Mouse (Mus musculus) B cell, adult (primary cell): ENCODE data around the gene Gm3182. TPM values are rescaled to one million over a fixed set of nuclear protein-coding genes. Genes with fewer than 3 reads are reported as not detected.

Source experiments
- total RNA-seq: library from RNA; stranded (reverse); gene quantifications from 4 replicates; pipeline ENCODE4 v1.2.4, GENCODE M21; 2023; ENCODE audit not compliant: inconsistent age

The Gm3182 gene
- not detected in 4 replicates for total RNA-seq

DNA sequence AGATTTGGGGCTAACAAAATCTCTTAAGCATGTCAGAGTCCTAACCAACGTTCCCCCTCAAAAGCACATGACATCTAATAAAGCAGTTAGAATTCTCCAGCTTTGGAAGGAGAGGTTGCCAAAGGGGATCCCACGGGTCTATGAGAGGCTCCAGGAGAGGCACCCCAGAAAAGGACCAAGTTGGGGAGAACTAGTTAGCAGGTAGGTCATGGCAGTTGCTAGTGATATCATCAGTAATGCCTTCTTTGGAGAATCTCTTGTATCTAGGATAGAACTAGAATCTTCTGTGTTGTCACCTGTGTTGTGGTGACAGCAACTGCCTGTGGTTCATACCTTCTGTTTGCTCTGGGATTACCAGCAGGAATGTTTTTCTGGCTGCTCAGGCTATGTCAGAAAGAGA, at the start of gene Gm3182:
Gm3182 (plus strand) TSS at position 301 of the 400 bp plus-strand sequence.

Other genes with a start within 250 kb of the Gm3182 start
- gene Gm3138, start 232.1 kb upstream of the Gm3182 start, total RNA-seq: not detected in 4 replicates
- gene Gm3149, start 164.5 kb upstream of the Gm3182 start, total RNA-seq: not detected in 4 replicates
- gene 2610042L04Rik, start 147.0 kb upstream of the Gm3182 start, total RNA-seq: not detected in 4 replicates
- gene Gm3159, start 84.2 kb upstream of the Gm3182 start, total RNA-seq: not detected in 4 replicates
- not detected in 4 replicates for gene Gm3164, start 66.3 kb upstream of the Gm3182 start, total RNA-seq
- gene Gm3173, start 50.8 kb upstream of the Gm3182 start, total RNA-seq: not detected in 4 replicates
- gene Gm3047, start 73.7 kb downstream of the Gm3182 start, total RNA-seq: not detected in 4 replicates
- gene Gm8159, start 150.6 kb downstream of the Gm3182 start, total RNA-seq: not detected in 4 replicates
- gene Gm3239, start 182.4 kb downstream of the Gm3182 start, total RNA-seq: not detected in 4 replicates
- not detected in 4 replicates for gene Gm7876, start 227.5 kb downstream of the Gm3182 start, total RNA-seq
- not detected in 4 replicates for gene Gm3252, start 245.0 kb downstream of the Gm3182 start, total RNA-seq